Comparison of ENCODE assay signal across 26 mouse cellular contexts in the genomic region with DNA sequence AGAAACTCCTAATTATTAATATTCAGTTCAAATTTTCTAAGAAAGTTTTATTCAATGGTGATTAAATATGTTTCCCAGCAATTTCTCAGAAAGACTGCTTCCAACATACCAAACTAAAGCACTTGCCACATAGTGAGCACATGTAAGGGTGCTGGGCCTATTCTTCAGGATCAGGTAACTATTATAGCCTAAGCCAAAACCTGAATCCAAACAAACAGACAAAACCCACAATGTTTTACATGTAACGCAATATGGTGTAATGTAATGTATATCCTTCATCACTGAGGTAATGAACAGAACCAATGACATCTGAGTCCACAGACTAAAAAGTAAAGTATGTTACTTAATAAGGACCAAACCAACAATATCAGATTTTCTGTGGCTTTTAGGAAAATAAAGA.
DNase-seq lines count a peak whose midpoint lies in the region; ATAC-seq lines count a peak whose summit lies in the region.
"Had no signal": no experiment of that assay in that cellular context is flagged by ENCODE, and none has a peak within 500 bp of the region (broad histone marks: within the 10 kb centered on the region; RNA-seq: fewer than 3 reads in every experiment).

No protein-coding gene starts in this region.

- H3K4me3 ChIP-seq in embryonic facial prominence, embryonic 11.5 days (ENCODE audit: low read depth, low read length): no peak overlapping the region
- H3K4me3 ChIP-seq in embryonic facial prominence, embryonic 10.5 days: no peak overlapping the region
- no peak overlapping the region for H3K4me3 ChIP-seq in kidney, embryonic 15.5 days (replicated peaks)
- H3K4me3 ChIP-seq in embryonic facial prominence, embryonic 14.5 days (ENCODE audit: low read depth, low read length): no peak overlapping the region
- H3K4me3 ChIP-seq: embryonic facial prominence, embryonic 12.5 days; embryonic facial prominence, embryonic 15.5 days; erythroblast, embryonic 14.5 days; forebrain, embryonic 10.5 days; forebrain, embryonic 12.5 days had no signal

- no peak overlapping the region for H3K4me2 ChIP-seq in embryonic facial prominence, embryonic 11.5 days (ENCODE audit: low read depth, low read length)
- H3K4me2 ChIP-seq in kidney, embryonic 15.5 days: no peak overlapping the region
- H3K4me2 ChIP-seq in embryonic facial prominence, embryonic 14.5 days (ENCODE audit: low read depth, low read length): no peak overlapping the region
- H3K4me2 ChIP-seq: embryonic facial prominence, embryonic 12.5 days; embryonic facial prominence, embryonic 15.5 days; forebrain, embryonic 12.5 days had no signal

- no peaks in the 10 kb centered on the region for H3K27me3 ChIP-seq in embryonic facial prominence, embryonic 11.5 days (ENCODE audit: control insufficient read depth, insufficient read depth, low read length)
- H3K27me3 ChIP-seq in embryonic facial prominence, embryonic 10.5 days (replicated peaks; ENCODE audit: low read depth, poor library complexity, severe bottlenecking): no peaks in the 10 kb centered on the region
- H3K27me3 ChIP-seq in kidney, embryonic 15.5 days: no peaks in the 10 kb centered on the region
- H3K27me3 ChIP-seq in embryonic facial prominence, embryonic 14.5 days (replicated peaks; ENCODE audit: control insufficient read depth, insufficient read depth, low read length): no peaks in the 10 kb centered on the region
- H3K27me3 ChIP-seq: CH12.LX; embryonic facial prominence, embryonic 12.5 days; embryonic facial prominence, embryonic 15.5 days; forebrain, embryonic 12.5 days; Patski had no signal

- no peaks in the 10 kb centered on the region for H3K9me3 ChIP-seq in embryonic facial prominence, embryonic 11.5 days (replicated peaks; ENCODE audit: control insufficient read depth, low read length)
- H3K9me3 ChIP-seq in embryonic facial prominence, embryonic 10.5 days: no peaks in the 10 kb centered on the region
- H3K9me3 ChIP-seq in kidney, embryonic 15.5 days (replicated peaks): no peaks in the 10 kb centered on the region
- H3K9me3 ChIP-seq in embryonic facial prominence, embryonic 14.5 days (ENCODE audit: control insufficient read depth, low read length): no peaks in the 10 kb centered on the region
- H3K9me3 ChIP-seq: embryonic facial prominence, embryonic 12.5 days; embryonic facial prominence, embryonic 15.5 days; forebrain, embryonic 10.5 days; forebrain, embryonic 12.5 days; G1E had no signal

- WGBS in embryonic facial prominence, embryonic 11.5 days: 75% methylated on average over 1 of the region's 1 CpGs
- 91% methylated on average over 1 of the region's 1 CpGs for WGBS in embryonic facial prominence, embryonic 10.5 days
- WGBS in kidney, embryonic 15.5 days: 83% methylated on average over 1 of the region's 1 CpGs
- 88% methylated on average over 1 of the region's 1 CpGs for WGBS in embryonic facial prominence, embryonic 14.5 days

- no peak overlapping the region for H3K27ac ChIP-seq in embryonic facial prominence, embryonic 11.5 days (replicated peaks; ENCODE audit: low read depth, low read length)
- H3K27ac ChIP-seq in embryonic facial prominence, embryonic 10.5 days (replicated peaks): no peak overlapping the region
- no peak overlapping the region for H3K27ac ChIP-seq in kidney, embryonic 15.5 days
- no peak overlapping the region for H3K27ac ChIP-seq in embryonic facial prominence, embryonic 14.5 days (replicated peaks; ENCODE audit: low read depth, low read length)
- H3K27ac ChIP-seq: embryonic facial prominence, embryonic 12.5 days; embryonic facial prominence, embryonic 15.5 days; forebrain, embryonic 10.5 days; forebrain, embryonic 12.5 days had no signal

- H3K4me1 ChIP-seq in embryonic facial prominence, embryonic 11.5 days (ENCODE audit: control insufficient read depth, insufficient read depth, low read length): no peaks in the 10 kb centered on the region
- H3K4me1 ChIP-seq in embryonic facial prominence, embryonic 10.5 days: no peaks in the 10 kb centered on the region
- H3K4me1 ChIP-seq in kidney, embryonic 15.5 days: no peaks in the 10 kb centered on the region
- H3K4me1 ChIP-seq in embryonic facial prominence, embryonic 14.5 days (ENCODE audit: control insufficient read depth, insufficient read depth, low read length): no peaks in the 10 kb centered on the region
- H3K4me1 ChIP-seq: embryonic facial prominence, embryonic 12.5 days; embryonic facial prominence, embryonic 15.5 days; forebrain, embryonic 10.5 days; forebrain, embryonic 12.5 days had no signal

- no peak overlapping the region for H3K9ac ChIP-seq in embryonic facial prominence, embryonic 11.5 days (replicated peaks; ENCODE audit: low read length)
- H3K9ac ChIP-seq in kidney, embryonic 15.5 days: no peak overlapping the region
- no peak overlapping the region for H3K9ac ChIP-seq in embryonic facial prominence, embryonic 14.5 days (ENCODE audit: low read depth, low read length)
- H3K9ac ChIP-seq: embryonic facial prominence, embryonic 12.5 days; embryonic facial prominence, embryonic 15.5 days; forebrain, embryonic 12.5 days had no signal

- no peaks in the 10 kb centered on the region for H3K36me3 ChIP-seq in embryonic facial prominence, embryonic 11.5 days (replicated peaks; ENCODE audit: control insufficient read depth, insufficient read depth, low read depth, low read length)
- no peaks in the 10 kb centered on the region for H3K36me3 ChIP-seq in embryonic facial prominence, embryonic 10.5 days (replicated peaks)
- no peaks in the 10 kb centered on the region for H3K36me3 ChIP-seq in kidney, embryonic 15.5 days
- H3K36me3 ChIP-seq in embryonic facial prominence, embryonic 14.5 days (ENCODE audit: control insufficient read depth, insufficient read depth, low read length): no peaks in the 10 kb centered on the region
- H3K36me3 ChIP-seq: embryonic facial prominence, embryonic 12.5 days; embryonic facial prominence, embryonic 15.5 days; forebrain, embryonic 10.5 days; forebrain, embryonic 12.5 days; G1E had no signal

- ATAC-seq in embryonic facial prominence, embryonic 11.5 days (replicated peaks; ENCODE audit: insufficient number of reproducible peaks, low FRiP score, low TSS enrichment, low read depth): no peak; the same call in 1 of the 2 replicates
- peak; percentile 62; the same call in 1 of the 2 replicates for ATAC-seq in kidney, embryonic 15.5 days (replicated peaks; ENCODE audit: low FRiP score)
- ATAC-seq in embryonic facial prominence, embryonic 14.5 days (ENCODE audit: low read depth): peak; percentile 84; the same call in 1 of the 2 replicates
- ATAC-seq: activated CD4-positive, CD25-positive, alpha-beta regulatory T cell, adult 4 months; CD4-positive, CD25-positive, alpha-beta regulatory T cell, adult 4 months; forebrain, embryonic 14.5 days; forebrain, embryonic 16.5 days; Patski had no signal

- peak; percentile 5 for DNase-seq in embryonic facial prominence, embryonic 11.5 days (ENCODE audit: low spot score)
- no peak for DNase-seq in embryonic facial prominence, embryonic 10.5 days (ENCODE audit: low spot score)
- DNase-seq in kidney, adult 9 months: no peak
- peak; percentile 16 for DNase-seq in embryonic facial prominence, embryonic 14.5 days (ENCODE audit: low spot score)
- DNase-seq: adrenal gland, adult 8-10 months; adrenal gland, postnatal 14 days; adrenal gland, postnatal 36 days; B cell, adult 2 months; cerebellum, adult 11-12 months; cerebellum, adult 2 months; cerebellum, adult 9-10 months; cerebellum, postnatal 10 days; cerebellum, postnatal 25 days had no signal

Comparison
In these comparisons a context has a peak if more than half of its experiments do, and no peak if none do; other contexts are left out.
1. DNase-seq: peak in embryonic facial prominence, embryonic 11.5 days (single experiment) and embryonic facial prominence, embryonic 14.5 days (single experiment); none in embryonic facial prominence, embryonic 10.5 days (single experiment) and kidney, adult 9 months (single experiment).